Mouse (Mus musculus): ENCODE data around the gene Cox20. TPM values are rescaled to one million over a fixed set of nuclear protein-coding genes. Genes with fewer than 3 reads are reported as not detected.
"Not testable (repeated sequence)": the region's sequence is repeated elsewhere in the genome, so short reads cannot be mapped to it uniquely, and the experiment has no call there.

The Cox20 gene
- total RNA-seq, 1 experiment = 18.2 TPM

- Histone ChIP-seq H3K4me3 (ENCODE audit: insufficient read depth in 1 of 2, low read depth in 1 of 2, low read length in 2 of 2, poor library complexity in 1 of 2, severe bottlenecking in 1 of 2) (no peak overlapping the region), H3K9ac (ENCODE audit: insufficient read depth, low read depth, low read length, poor library complexity, severe bottlenecking) (no peak overlapping the region), H3K27ac (ENCODE audit: insufficient read depth, low read depth, low read length, poor library complexity, severe bottlenecking) (no peak overlapping the region), H3K9me3 (ENCODE audit: control insufficient read depth, insufficient read depth, low read depth, low read length) (no peaks in the 10 kb centered on the region), H3K36me3 (ENCODE audit: control insufficient read depth, insufficient read depth, low read length, poor library complexity, severe bottlenecking) (no peaks in the 10 kb centered on the region), H3K4me1 (ENCODE audit: control insufficient read depth in 2 of 2, insufficient read depth in 2 of 2, low read length in 2 of 2, poor library complexity in 1 of 2) (no peaks in the 10 kb centered on the region)
- in situ Hi-C loops (cut with MboI; ENCODE audit: low sequenced_read_pairs in 2 of 2, unreplicated experiment in 2 of 2) = no loop called here
- no peak for TF ChIP-seq CHD2 (IDR thresholded peaks at IDR 0.05; ENCODE audit: low read depth, low read length)
- no peak for TF ChIP-seq HCFC1 (IDR thresholded peaks at IDR 0.05; ENCODE audit: borderline replicate concordance, insufficient read depth, low read length)
- DNase-seq (ENCODE audit: low read depth, low spot score) = no peak
Measured at GRCm38 (mm10) chr1:178291716-178292115, 27.2 kb upstream of the Cox20 start.

GRCm38 (mm10) chr1:178294051-178294450 lies 24.9 kb upstream of the Cox20 start:
- H3K4me3 ChIP-seq (ENCODE audit: insufficient read depth in 1 of 2, low read depth in 1 of 2, low read length in 2 of 2, poor library complexity in 1 of 2, severe bottlenecking in 1 of 2) = no peak overlapping the region
- no peaks in the 10 kb centered on the region for H3K9me3 ChIP-seq (ENCODE audit: control insufficient read depth, insufficient read depth, low read depth, low read length)
- no peak overlapping the region for H3K9ac ChIP-seq (ENCODE audit: insufficient read depth, low read depth, low read length, poor library complexity, severe bottlenecking)
- no peak for DNase-seq (ENCODE audit: low read depth, low spot score)
- in situ Hi-C loops (cut with MboI; ENCODE audit: low sequenced_read_pairs in 2 of 2, unreplicated experiment in 2 of 2) = no loop called here
- H3K36me3 ChIP-seq (ENCODE audit: control insufficient read depth, insufficient read depth, low read length, poor library complexity, severe bottlenecking) = no peaks in the 10 kb centered on the region
- no peaks in the 10 kb centered on the region for H3K4me1 ChIP-seq (ENCODE audit: control insufficient read depth in 2 of 2, insufficient read depth in 2 of 2, low read length in 2 of 2, poor library complexity in 1 of 2)
- no peak overlapping the region for H3K27ac ChIP-seq (ENCODE audit: insufficient read depth, low read depth, low read length, poor library complexity, severe bottlenecking)
- TF ChIP-seq ZC3H11A (IDR thresholded peaks at IDR 0.05; ENCODE audit: borderline replicate concordance, low read depth, low read length) (no peak), HCFC1 (IDR thresholded peaks at IDR 0.05; ENCODE audit: borderline replicate concordance, insufficient read depth, low read length) (no peak), CHD2 (IDR thresholded peaks at IDR 0.05; ENCODE audit: low read depth, low read length) (no peak), MAFK (IDR thresholded peaks at IDR 0.05; ENCODE audit: insufficient read depth, low read depth, low read length) (no peak), ZNF384 (IDR thresholded peaks at IDR 0.05; ENCODE audit: low read depth, low read length) (no peak)

GRCm38 (mm10) chr1:178301261-178301660 lies 17.7 kb upstream of the Cox20 start:
- not testable (repeated sequence) for H3K9me3 ChIP-seq (ENCODE audit: control insufficient read depth, insufficient read depth, low read depth, low read length); H3K4me1 ChIP-seq (ENCODE audit: control insufficient read depth in 2 of 2, insufficient read depth in 2 of 2, low read length in 2 of 2, poor library complexity in 1 of 2); H3K36me3 ChIP-seq (ENCODE audit: control insufficient read depth, insufficient read depth, low read length, poor library complexity, severe bottlenecking); H3K27ac ChIP-seq (ENCODE audit: insufficient read depth, low read depth, low read length, poor library complexity, severe bottlenecking); H3K9ac ChIP-seq (ENCODE audit: insufficient read depth, low read depth, low read length, poor library complexity, severe bottlenecking); H3K4me3 ChIP-seq (ENCODE audit: insufficient read depth in 1 of 2, low read depth in 1 of 2, low read length in 2 of 2, poor library complexity in 1 of 2, severe bottlenecking in 1 of 2); DNase-seq (ENCODE audit: low read depth, low spot score)
- in situ Hi-C loops (cut with MboI; ENCODE audit: low sequenced_read_pairs in 2 of 2, unreplicated experiment in 2 of 2) = loop anchor here in 1 of 2 experiments (10.0 kb wide), 1 partner anchor 154 kb away; no protein-coding TSS in a partner anchor

- H3K4me1 ChIP-seq (ENCODE audit: control insufficient read depth in 2 of 2, insufficient read depth in 2 of 2, low read length in 2 of 2, poor library complexity in 1 of 2) = peaks cover 0 to 5% of the 10 kb centered on the region in 2 experiments; a peak in 1 of 4 replicates
- no peaks in the 10 kb centered on the region for H3K36me3 ChIP-seq (ENCODE audit: control insufficient read depth, insufficient read depth, low read length, poor library complexity, severe bottlenecking)
- H3K9me3 ChIP-seq (ENCODE audit: control insufficient read depth, insufficient read depth, low read depth, low read length) = no peaks in the 10 kb centered on the region
- H3K4me3 ChIP-seq (ENCODE audit: insufficient read depth in 1 of 2, low read depth in 1 of 2, low read length in 2 of 2, poor library complexity in 1 of 2, severe bottlenecking in 1 of 2) = no peak overlapping the region
- in situ Hi-C loops (cut with MboI; ENCODE audit: low sequenced_read_pairs in 2 of 2, unreplicated experiment in 2 of 2) = loop anchor here in 1 of 2 experiments (10.0 kb wide), 1 partner anchor 151 kb away; no protein-coding TSS in a partner anchor
- peak; percentile 66 for DNase-seq (ENCODE audit: low read depth, low spot score)
- H3K9ac ChIP-seq (ENCODE audit: insufficient read depth, low read depth, low read length, poor library complexity, severe bottlenecking) = no peak overlapping the region
- no peak overlapping the region for H3K27ac ChIP-seq (ENCODE audit: insufficient read depth, low read depth, low read length, poor library complexity, severe bottlenecking)
- TF ChIP-seq ZC3H11A (IDR thresholded peaks at IDR 0.05; ENCODE audit: borderline replicate concordance, low read depth, low read length) = peak; percentile 49; the same call in 1 of the 2 replicates
- TF ChIP-seq CHD2 (IDR thresholded peaks at IDR 0.05; ENCODE audit: low read depth, low read length) = no peak
- 0 out of 2 replicates have a peak, but pooled peaks have one; percentile 40 for TF ChIP-seq ZNF384 (IDR thresholded peaks at IDR 0.05; ENCODE audit: low read depth, low read length)
- TF ChIP-seq MAFK (IDR thresholded peaks at IDR 0.05; ENCODE audit: insufficient read depth, low read depth, low read length) = no peak
- no peak for TF ChIP-seq HCFC1 (IDR thresholded peaks at IDR 0.05; ENCODE audit: borderline replicate concordance, insufficient read depth, low read length)
Measured at GRCm38 (mm10) chr1:178303425-178303824, 15.5 kb upstream of the Cox20 start.

- in situ Hi-C loops (cut with MboI; ENCODE audit: low sequenced_read_pairs in 2 of 2, unreplicated experiment in 2 of 2) = loop anchor here in 1 of 2 experiments (10.0 kb wide), 1 partner anchor 145 kb away; no protein-coding TSS in a partner anchor
- Histone ChIP-seq H3K36me3 (ENCODE audit: control insufficient read depth, insufficient read depth, low read length, poor library complexity, severe bottlenecking) (no peaks in the 10 kb centered on the region), H3K27ac (ENCODE audit: insufficient read depth, low read depth, low read length, poor library complexity, severe bottlenecking) (no peak overlapping the region), H3K4me1 (ENCODE audit: control insufficient read depth in 2 of 2, insufficient read depth in 2 of 2, low read length in 2 of 2, poor library complexity in 1 of 2) (peaks cover 0 to 5% of the 10 kb centered on the region in 2 experiments; a peak in 1 of 4 replicates), H3K9me3 (ENCODE audit: control insufficient read depth, insufficient read depth, low read depth, low read length) (no peaks in the 10 kb centered on the region), H3K4me3 (ENCODE audit: insufficient read depth in 1 of 2, low read depth in 1 of 2, low read length in 2 of 2, poor library complexity in 1 of 2, severe bottlenecking in 1 of 2) (no peak overlapping the region), H3K9ac (ENCODE audit: insufficient read depth, low read depth, low read length, poor library complexity, severe bottlenecking) (no peak overlapping the region)
- no peak for DNase-seq (ENCODE audit: low read depth, low spot score)
- no peak for TF ChIP-seq MAFK (IDR thresholded peaks at IDR 0.05; ENCODE audit: insufficient read depth, low read depth, low read length)
- TF ChIP-seq HCFC1 (IDR thresholded peaks at IDR 0.05; ENCODE audit: borderline replicate concordance, insufficient read depth, low read length) = no peak
- TF ChIP-seq ZC3H11A (IDR thresholded peaks at IDR 0.05; ENCODE audit: borderline replicate concordance, low read depth, low read length) = no peak
- no peak for TF ChIP-seq CHD2 (IDR thresholded peaks at IDR 0.05; ENCODE audit: low read depth, low read length)
- TF ChIP-seq ZNF384 (IDR thresholded peaks at IDR 0.05; ENCODE audit: low read depth, low read length) = no peak
Measured at GRCm38 (mm10) chr1:178309487-178309886, 9.4 kb upstream of the Cox20 start.
